Mouse (Mus musculus): ENCODE data around the gene Dennd1b. TPM values are rescaled to one million over a fixed set of nuclear protein-coding genes. Genes with fewer than 3 reads are reported as not detected.
A peak's percentile ranks its signal among the peaks of the same experiment; 100 is the strongest.

The Dennd1b gene
- total RNA-seq (2012; rRNA removed) = 8.0 and 10.6 TPM in 2 replicates
- total RNA-seq (2014; rRNA removed) = 8.0 and 8.8 TPM in 2 replicates
- 7.2 and 8.9 TPM in 2 replicates for polyA plus RNA-seq (2012; ENCODE audit: insufficient read length, low read depth)

- dilution Hi-C loops (cut with MboI; ENCODE audit: extremely low pct_ligation_motif_present, extremely low pct_unique_long_range_greater_than_20kb, low sequenced_read_pairs) = no loop called here
Measured at GRCm38 (mm10) chr1:138963161-138963867, at the start of gene Dennd1b. TSS of gene Dennd1b (plus strand) at chr1:138963435.

GRCm38 (mm10) chr1:138915596-138915995, 47.6 kb upstream of the Dennd1b start:
- H3K9me3 ChIP-seq (replicated peaks; ENCODE audit: low read length) = no peaks in the 10 kb centered on the region
- H3K27ac ChIP-seq (ENCODE audit: insufficient read depth, low read depth) = no peak overlapping the region
- no peaks in the 10 kb centered on the region for H3K36me3 ChIP-seq (replicated peaks in 1 of 2; ENCODE audit: control insufficient read depth in 1 of 2, insufficient read depth in 1 of 2, low read length in 1 of 2)
- in situ Hi-C loops (cut with MboI; ENCODE audit: low pct_ligation_motif_present, low pct_unique_long_range_greater_than_20kb, low sequenced_read_pairs) (no loop called here), dilution Hi-C loops (cut with MboI; ENCODE audit: extremely low pct_ligation_motif_present, extremely low pct_unique_long_range_greater_than_20kb, low sequenced_read_pairs) (no loop called here)
- peaks cover 3 to 12% of the 10 kb centered on the region in 2 experiments; a peak in 3 of 4 replicates for H3K4me1 ChIP-seq (ENCODE audit: control insufficient read depth in 1 of 2, insufficient read depth in 2 of 2)
- no peaks in the 10 kb centered on the region for H3K27me3 ChIP-seq (replicated peaks)
- H3K4me2 ChIP-seq (ENCODE audit: insufficient read depth, low read depth, poor library complexity, severe bottlenecking) = no peak overlapping the region
- H3K4me3 ChIP-seq (replicated peaks in 1 of 3; ENCODE audit: low read depth in 2 of 3, low read length in 2 of 3, poor library complexity in 1 of 3) = no peak overlapping the region
- no peak overlapping the region for H3K9ac ChIP-seq (ENCODE audit: insufficient read depth, low read depth)
- no peaks in the 10 kb centered on the region for H3K79me2 ChIP-seq (replicated peaks; ENCODE audit: control insufficient read depth, extremely low read depth, insufficient read depth, poor library complexity, severe bottlenecking)
- no peak for DNase-seq (ENCODE audit: extremely low read depth)
- no peak for TF ChIP-seq RAD21 (IDR thresholded peaks at IDR 0.05; ENCODE audit: low read depth, low read length)
- no peak for TF ChIP-seq TBP (conservative IDR thresholded peaks at IDR 0.05; ENCODE audit: low read depth, low read length)
- TF ChIP-seq POLR2A (IDR thresholded peaks at IDR 0.05; ENCODE audit: low read depth, low read length) = no peak
- no peak for TF ChIP-seq MYC (IDR thresholded peaks at IDR 0.05; ENCODE audit: low read depth, low read length)
- no peak for TF ChIP-seq ETS1 (conservative IDR thresholded peaks at IDR 0.05; ENCODE audit: low read depth, low read length)
- TF ChIP-seq CTCF (conservative IDR thresholded peaks at IDR 0.05 in 1 of 2, IDR thresholded peaks at IDR 0.05 in 1 of 2; ENCODE audit: low read depth in 2 of 2, low read length in 2 of 2) = no peak
- no peak for TF ChIP-seq MAZ (IDR thresholded peaks at IDR 0.05; ENCODE audit: low read depth, low read length)
- no peak for TF ChIP-seq POLR2AphosphoS2 (IDR thresholded peaks at IDR 0.05; ENCODE audit: low read depth, low read length)
- TF ChIP-seq GABPA (IDR thresholded peaks at IDR 0.05; ENCODE audit: insufficient replicate concordance, low read depth, low read length) = no peak
- no peak for TF ChIP-seq NRF1 (IDR thresholded peaks at IDR 0.05; ENCODE audit: low read depth, low read length)
- no peak for TF ChIP-seq CHD2 (IDR thresholded peaks at IDR 0.05; ENCODE audit: low read length)
- TF ChIP-seq USF1 (IDR thresholded peaks at IDR 0.05; ENCODE audit: low read depth, low read length) = no peak
- TF ChIP-seq RCOR1 (conservative IDR thresholded peaks at IDR 0.05; ENCODE audit: low read depth, low read length) = no peak
- no peak for TF ChIP-seq ZKSCAN1 (IDR thresholded peaks at IDR 0.05; ENCODE audit: borderline replicate concordance, low read depth, low read length)
- no peak for TF ChIP-seq MEF2A (IDR thresholded peaks at IDR 0.05; ENCODE audit: borderline replicate concordance, low read depth, low read length)
- TF ChIP-seq IRF4 (IDR thresholded peaks at IDR 0.05; ENCODE audit: low read depth, low read length) = no peak

More at GRCm38 (mm10) chr1:138963161-138963867, at the start of gene Dennd1b:
- Histone ChIP-seq H3K4me3 (replicated peaks in 1 of 3; ENCODE audit: low read depth in 2 of 3, low read length in 2 of 3, poor library complexity in 1 of 3) (peak within 1 kb of the TSS; percentile 80 to 96 (median 91)), H3K27me3 (replicated peaks) (peaks cover 2% of the 10 kb centered on the region), H3K36me3 (replicated peaks in 1 of 2; ENCODE audit: control insufficient read depth in 1 of 2, insufficient read depth in 1 of 2, low read length in 1 of 2) (peaks cover 9 to 23% of the 10 kb centered on the region in 2 experiments), H3K4me1 (ENCODE audit: control insufficient read depth in 1 of 2, insufficient read depth in 2 of 2) (peaks cover 0 to 38% of the 10 kb centered on the region in 2 experiments; a peak in 2 of 4 replicates), H3K9me3 (replicated peaks; ENCODE audit: low read length) (no peaks in the 10 kb centered on the region), H3K4me2 (ENCODE audit: insufficient read depth, low read depth, poor library complexity, severe bottlenecking) (peak within 1 kb of the TSS; percentile 90), H3K9ac (ENCODE audit: insufficient read depth, low read depth) (peak within 1 kb of the TSS; percentile 96), H3K27ac (ENCODE audit: insufficient read depth, low read depth) (peak within 1 kb of the TSS; percentile 78), H3K79me2 (replicated peaks; ENCODE audit: control insufficient read depth, extremely low read depth, insufficient read depth, poor library complexity, severe bottlenecking) (peaks cover 8% of the 10 kb centered on the region)
- in situ Hi-C loops (cut with MboI; ENCODE audit: low pct_ligation_motif_present, low pct_unique_long_range_greater_than_20kb, low sequenced_read_pairs) = no loop called here
- TF ChIP-seq MEF2A (IDR thresholded peaks at IDR 0.05; ENCODE audit: borderline replicate concordance, low read depth, low read length) (peak; percentile 36; the same call in 1 of the 2 replicates), POLR2AphosphoS2 (IDR thresholded peaks at IDR 0.05; ENCODE audit: low read depth, low read length) (no peak), BHLHE40 (IDR thresholded peaks at IDR 0.05; ENCODE audit: low read depth, low read length) (no peak; the same call in 1 of the 2 replicates), USF2 (conservative IDR thresholded peaks at IDR 0.05; ENCODE audit: low read depth, low read length) (no peak), HCFC1 (IDR thresholded peaks at IDR 0.05; ENCODE audit: low read depth, low read length) (peak; percentile 31; the same call in 1 of the 2 replicates), TCF12 (IDR thresholded peaks at IDR 0.05; ENCODE audit: low read depth, low read length) (peak; percentile 33; the same call in 1 of the 2 replicates), UBTF (IDR thresholded peaks at IDR 0.05; ENCODE audit: low read depth, low read length) (no peak), RAD21 (IDR thresholded peaks at IDR 0.05; ENCODE audit: low read depth, low read length) (no peak), JUN (IDR thresholded peaks at IDR 0.05; ENCODE audit: insufficient read depth, low read depth, low read length) (no peak), E2F4 (IDR thresholded peaks at IDR 0.05; ENCODE audit: insufficient replicate concordance, low read depth, low read length) (no peak), PAX5 (IDR thresholded peaks at IDR 0.05; ENCODE audit: low read length) (no peak), IRF4 (IDR thresholded peaks at IDR 0.05; ENCODE audit: low read depth, low read length) (no peak; the same call in 1 of the 2 replicates), CTCF (conservative IDR thresholded peaks at IDR 0.05 in 1 of 2, IDR thresholded peaks at IDR 0.05 in 1 of 2; ENCODE audit: low read depth in 2 of 2, low read length in 2 of 2) (no peak; a peak in 1 of 4 replicates), SMC3 (IDR thresholded peaks at IDR 0.05; ENCODE audit: low read depth, low read length) (no peak), ZKSCAN1 (IDR thresholded peaks at IDR 0.05; ENCODE audit: borderline replicate concordance, low read depth, low read length) (no peak), MAX (IDR thresholded peaks at IDR 0.05; ENCODE audit: low read length) (peak; percentile 11; the same call in 1 of the 2 replicates), CHD2 (IDR thresholded peaks at IDR 0.05; ENCODE audit: low read length) (peak; percentile 54; the same call in 1 of the 2 replicates), MXI1 (IDR thresholded peaks at IDR 0.05; ENCODE audit: low read depth, low read length) (peak; percentile 31; the same call in 1 of the 2 replicates), RCOR1 (conservative IDR thresholded peaks at IDR 0.05; ENCODE audit: low read depth, low read length) (no peak), ZNF384 (IDR thresholded peaks at IDR 0.05; ENCODE audit: low read depth, low read length) (no peak), NELFE (IDR thresholded peaks at IDR 0.05; ENCODE audit: low read depth, low read length) (peak; percentile 73), ELF1 (IDR thresholded peaks at IDR 0.05; ENCODE audit: low read depth, low read length) (peak; percentile 92), GABPA (IDR thresholded peaks at IDR 0.05; ENCODE audit: insufficient replicate concordance, low read depth, low read length) (no peak), KAT2A (IDR thresholded peaks at IDR 0.05; ENCODE audit: insufficient replicate concordance, low read length) (no peak), NRF1 (IDR thresholded peaks at IDR 0.05; ENCODE audit: low read depth, low read length) (no peak), MAFK (IDR thresholded peaks at IDR 0.05; ENCODE audit: insufficient replicate concordance, low read length) (no peak), POLR2A (IDR thresholded peaks at IDR 0.05; ENCODE audit: low read depth, low read length) (peak; percentile 64; the same call in 1 of the 2 replicates), MAZ (IDR thresholded peaks at IDR 0.05; ENCODE audit: low read depth, low read length) (peak; percentile 57; the same call in 1 of the 2 replicates), ETS1 (conservative IDR thresholded peaks at IDR 0.05; ENCODE audit: low read depth, low read length) (no peak), USF1 (IDR thresholded peaks at IDR 0.05; ENCODE audit: low read depth, low read length) (no peak), EP300 (IDR thresholded peaks at IDR 0.05; ENCODE audit: low read length) (peak; percentile 11; the same call in 1 of the 2 replicates), ZMIZ1 (IDR thresholded peaks at IDR 0.05; ENCODE audit: low read depth, low read length) (peak; percentile 45; the same call in 1 of the 2 replicates), ZC3H11A (IDR thresholded peaks at IDR 0.05; ENCODE audit: low read depth, low read length) (no peak), CHD1 (IDR thresholded peaks at IDR 0.05; ENCODE audit: low read depth, low read length) (no peak), SIN3A (IDR thresholded peaks at IDR 0.05; ENCODE audit: low read length) (peak; percentile 53), JUND (conservative IDR thresholded peaks at IDR 0.05; ENCODE audit: low read depth, low read length) (no peak), MYC (IDR thresholded peaks at IDR 0.05; ENCODE audit: low read depth, low read length) (no peak)
- DNase-seq (ENCODE audit: extremely low read depth) = peak; percentile 44
